Mouse (Mus musculus) heart, postnatal 4 days (tissue): ENCODE measurements around the gene 1700074P13Rik. TPM values are rescaled to one million over a fixed set of nuclear protein-coding genes. Genes with fewer than 3 reads are reported as not detected.
"Not testable (repeated sequence)": the region's sequence is repeated elsewhere in the genome, so short reads cannot be mapped to it uniquely, and the experiment has no call there.

ENCODE experiments used
- DNase-seq: peaks from one replicate; pipeline ENCODE4 v3.0.0; 2021
- total RNA-seq, 2 experiments: library from RNA; stranded (reverse); gene quantifications; 2 replicates each; pipeline ENCODE4 v1.2.3; 2021

The 1700074P13Rik gene
- not detected for total RNA-seq

- DNase-seq: no peak
These were observed at the start of gene 1700074P13Rik for GRCm38 (mm10) chr6:40940457-40940856. Gene 1700074P13Rik, minus strand, starts transcription at chr6:40940557.

- DNase-seq: not testable (repeated sequence)
These were observed 24.1 kb upstream of the 1700074P13Rik start, which contains the start of gene 1810009J06Rik for GRCm38 (mm10) chr6:40964454-40964853. Gene 1810009J06Rik, plus strand, starts transcription at chr6:40964754.

- DNase-seq: no peak
These were observed 13.4 kb upstream of the 1700074P13Rik start for GRCm38 (mm10) chr6:40953716-40954115.

GRCm38 (mm10) chr6:40951770-40952169, 11.4 kb upstream of the 1700074P13Rik start, which contains the start of gene Gm4744:
Gene Gm4744, minus strand, starts transcription at chr6:40951870.
- no peak for DNase-seq

GRCm38 (mm10) chr6:40919954-40920353, 20.4 kb downstream of the 1700074P13Rik start:
- DNase-seq: no peak

- no peak for DNase-seq
These were observed 40.1 kb downstream of the 1700074P13Rik start, which contains the start of gene Prss58 for GRCm38 (mm10) chr6:40900287-40900686. Gene Prss58, minus strand, starts transcription at chr6:40900387.

GRCm38 (mm10) chr6:40894716-40895115, 45.6 kb downstream of the 1700074P13Rik start:
- DNase-seq: no peak

- DNase-seq: peak; percentile 14
These were observed 46.8 kb downstream of the 1700074P13Rik start for GRCm38 (mm10) chr6:40893577-40893976.

GRCm38 (mm10) chr6:40891754-40892153, 48.6 kb downstream of the 1700074P13Rik start:
- no peak for DNase-seq

GRCm38 (mm10) chr6:40890973-40891372, 49.4 kb downstream of the 1700074P13Rik start:
- no peak for DNase-seq

- DNase-seq: no peak
These were observed 53.0 kb downstream of the 1700074P13Rik start, which contains the start of gene Moxd2 for GRCm38 (mm10) chr6:40887394-40887793. Gene Moxd2, minus strand, starts transcription at chr6:40887494.

Other genes starting within 250 kb of the 1700074P13Rik start
- not detected for gene Moxd2, start 53.1 kb downstream of the 1700074P13Rik start, total RNA-seq
- not detected for gene Prss58, start 40.2 kb downstream of the 1700074P13Rik start, total RNA-seq
- gene Gm4744, start 11.3 kb upstream of the 1700074P13Rik start, total RNA-seq: not detected
- not detected for gene 1810009J06Rik, start 24.2 kb upstream of the 1700074P13Rik start, total RNA-seq
- gene Gm2663, start 58.9 kb upstream of the 1700074P13Rik start, total RNA-seq: not detected
- not detected for gene 2210010C04Rik, start 95.0 kb upstream of the 1700074P13Rik start, total RNA-seq